13 mouse cellular contexts compared by ENCODE assay signal in genomic region chr2:179761718-179762441, GRCm38 (mm10).
DNase-seq lines count a peak whose midpoint lies in the region; ATAC-seq lines count a peak whose summit lies in the region.
"Had no signal": no experiment of that assay in that cellular context is flagged by ENCODE, and none has a peak within 500 bp of the region (broad histone marks: within the 10 kb centered on the region; RNA-seq: fewer than 3 reads in every experiment).

No protein-coding gene starts in this region.

- intact Hi-C loops in left cerebral cortex, postnatal 10 days (cut with DNase I): no loop called here
- intact Hi-C loops in left cerebral cortex, postnatal 14 days (cut with DNase I): no loop called here

- ATAC-seq in heart, embryonic 11.5 days (replicated peaks; ENCODE audit: insufficient number of reproducible peaks, low FRiP score, low TSS enrichment): no peak
- no peak for ATAC-seq in forebrain, embryonic 16.5 days
- ATAC-seq: CD4-positive, CD25-positive, alpha-beta regulatory T cell, adult 4 months had no signal

- no peak overlapping the region for H3K4me3 ChIP-seq in heart, embryonic 11.5 days (ENCODE audit: low read depth, low read length)
- no peak overlapping the region for H3K4me3 ChIP-seq in forebrain, embryonic 16.5 days (replicated peaks; ENCODE audit: low read length)
- H3K4me3 ChIP-seq: heart, embryonic 15.5 days had no signal

- no peak overlapping the region for H3K9ac ChIP-seq in heart, embryonic 11.5 days (ENCODE audit: low read depth, low read length)
- no peak overlapping the region for H3K9ac ChIP-seq in forebrain, embryonic 16.5 days (replicated peaks; ENCODE audit: low read depth, low read length)
- H3K9ac ChIP-seq: heart, embryonic 15.5 days had no signal

- H3K4me1 ChIP-seq in heart, embryonic 11.5 days (ENCODE audit: control insufficient read depth, insufficient read depth, low read length): peaks cover 10% of the 10 kb centered on the region
- peaks cover 33% of the 10 kb centered on the region for H3K4me1 ChIP-seq in forebrain, embryonic 16.5 days (replicated peaks; ENCODE audit: control insufficient read depth, insufficient read depth, low read length)

- H3K4me2 ChIP-seq in heart, embryonic 11.5 days: peak overlapping the region; percentile 8; the same call in 1 of the 2 replicates
- H3K4me2 ChIP-seq in forebrain, embryonic 16.5 days (ENCODE audit: low read length): no peak overlapping the region
- H3K4me2 ChIP-seq: heart, embryonic 15.5 days had no signal

- WGBS in heart, embryonic 11.5 days (ENCODE audit: insufficient replicate concordance): 46% methylated on average over 9 of the region's 9 CpGs
- WGBS in forebrain, embryonic 16.5 days: 56% methylated on average over 9 of the region's 9 CpGs

- no peak overlapping the region for H3K27ac ChIP-seq in heart, embryonic 11.5 days (ENCODE audit: low read depth, low read length)
- H3K27ac ChIP-seq in forebrain, embryonic 16.5 days (ENCODE audit: low read length): peak overlapping the region; percentile 59
- H3K27ac ChIP-seq: heart, embryonic 15.5 days; kidney, postnatal 0 days had no signal

- no peak for DNase-seq in heart, adult 18-20 months
- DNase-seq in retina, adult 2 months (ENCODE audit: low read depth, low spot score): peak; percentile 26
- DNase-seq in retina, embryonic 14.5 days (ENCODE audit: low spot score): no peak
- DNase-seq in left cerebral cortex, postnatal 10 days (ENCODE audit: extremely low spot score in 1 of 2, low spot score in 2 of 2): no peak
- DNase-seq in left cerebral cortex, postnatal 14 days (ENCODE audit: low spot score in 2 of 2): no peak
- DNase-seq: adrenal gland, postnatal 14 days; gastrocnemius, postnatal 25 days; lung, postnatal 36 days had no signal

- H3K36me3 ChIP-seq in heart, embryonic 11.5 days (ENCODE audit: control insufficient read depth, insufficient read depth, low read length): no peaks in the 10 kb centered on the region
- no peaks in the 10 kb centered on the region for H3K36me3 ChIP-seq in forebrain, embryonic 16.5 days (ENCODE audit: control insufficient read depth, insufficient read depth)
- H3K36me3 ChIP-seq: heart, embryonic 15.5 days had no signal

- H3K9me3 ChIP-seq in heart, embryonic 11.5 days (replicated peaks; ENCODE audit: control insufficient read depth, low read length): no peaks in the 10 kb centered on the region
- no peaks in the 10 kb centered on the region for H3K9me3 ChIP-seq in forebrain, embryonic 16.5 days (ENCODE audit: control insufficient read depth, low read length)
- H3K9me3 ChIP-seq: heart, embryonic 15.5 days had no signal

- peaks cover 8% of the 10 kb centered on the region for H3K27me3 ChIP-seq in heart, embryonic 11.5 days (ENCODE audit: control insufficient read depth, insufficient read depth, low read length)
- no peaks in the 10 kb centered on the region for H3K27me3 ChIP-seq in forebrain, embryonic 16.5 days (replicated peaks; ENCODE audit: control insufficient read depth, insufficient read depth, low read length)
